Mouse (Mus musculus) liver, adult 2 months (tissue): ENCODE data around the gene Smarca1.

Experiments used
- CTCF ChIP-seq: fragments of 200-500 bp; IDR thresholded peaks from 2 replicates; pipeline ENCODE4 v1.5.1; 2011; ENCODE audit warnings: low read depth, low read length, control low read depth
- POLR2A ChIP-seq: fragments of 200-500 bp; IDR thresholded peaks from 2 replicates; pipeline ENCODE4 v1.6.1; 2011; ENCODE audit warnings: low read length, control low read depth; ENCODE audit not compliant: insufficient read depth; ENCODE audit errors: extremely low read depth

DNA sequence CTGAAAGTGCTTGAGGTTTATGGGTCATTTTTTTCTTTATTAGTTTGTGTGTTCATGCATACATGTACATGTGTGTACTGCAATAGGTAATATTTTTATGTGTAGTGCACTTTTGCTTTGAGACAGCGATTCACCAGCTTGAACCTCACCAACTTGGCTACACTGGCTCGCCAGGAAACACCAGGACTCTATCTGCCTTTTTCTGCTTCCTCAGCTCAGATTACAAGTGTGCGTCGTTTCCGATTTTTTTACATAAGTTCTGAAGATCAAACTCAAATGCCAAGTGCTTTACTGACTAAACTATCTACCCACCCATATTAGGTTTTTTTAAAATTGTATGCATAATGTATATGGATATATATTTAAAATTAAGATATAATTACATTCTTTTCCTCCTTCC is 27.8 kb upstream of the Smarca1 start:
- TF ChIP-seq POLR2A (no peak), CTCF (no peak)
